Mouse (Mus musculus) skeletal muscle tissue, postnatal 0 days (tissue): ENCODE data around the gene Rft1. TPM values are rescaled to one million over a fixed set of nuclear protein-coding genes. Genes with fewer than 3 reads are reported as not detected.

ENCODE experiments used
- polyA plus RNA-seq: library from polyadenylated mRNA; unstranded; fragments of >200 nt; fragmentation: Nextera tagmentation; extraction: Ambion mirVana; gene quantifications from 2 replicates; pipeline ENCODE4 v1.2.1, GENCODE M21; 2015

Rft1 gene
- polyA plus RNA-seq, result 7.1 and 8.5 TPM in 2 replicates

GRCm38 (mm10) chr14:30653943-30654659, at the start of gene Rft1:
Gene Rft1, plus strand, starts transcription at chr14:30654360.

GRCm38 (mm10) chr14:30625856-30626726, 28.1 kb upstream of the Rft1 start, which contains the start of gene Prkcd:
Gene Prkcd, minus strand, starts transcription at chr14:30626210.

GRCm38 (mm10) chr14:30714799-30715617, 60.8 kb downstream of the Rft1 start, which contains the start of gene Sfmbt1:
Gene Sfmbt1, plus strand, starts transcription at chr14:30714849.

Other genes starting within 250 kb of the Rft1 start
- gene Dcp1a, start 174.8 kb upstream of the Rft1 start, polyA plus RNA-seq, result 6.1 and 7.0 TPM in 2 replicates
- 0.56 and 0.62 TPM in 2 replicates for gene Cacna1d, start 162.9 kb upstream of the Rft1 start, polyA plus RNA-seq
- gene Tkt, start 106.0 kb upstream of the Rft1 start, polyA plus RNA-seq, result 31.3 and 57.0 TPM in 2 replicates
- gene Prkcd, start 28.1 kb upstream of the Rft1 start, polyA plus RNA-seq, result 24.4 and 25.4 TPM in 2 replicates
- 6.0 and 7.3 TPM in 2 replicates for gene Sfmbt1, start 60.5 kb downstream of the Rft1 start, polyA plus RNA-seq
- 10.4 and 12.3 TPM in 2 replicates for gene Tmem110, start 171.2 kb downstream of the Rft1 start, polyA plus RNA-seq
- 238 and 249 TPM in 2 replicates for gene Mustn1, start 224.8 kb downstream of the Rft1 start, polyA plus RNA-seq
- 0.65 and 0.72 TPM in 2 replicates for gene Itih4, start 232.1 kb downstream of the Rft1 start, polyA plus RNA-seq